Mouse (Mus musculus) limb, embryonic 15.5 days (tissue): ENCODE measurements around the gene Slc15a4. TPM values are rescaled to one million over a fixed set of nuclear protein-coding genes. Genes with fewer than 3 reads are reported as not detected.
A peak's percentile ranks its signal among the peaks of the same experiment; 100 is the strongest.

ENCODE experiments used
- ATAC-seq: fragments of 200-750 bp; cut with Nextera tagmentation; 2 replicates; pipeline ENCODE4 v1.8.0; 2017; ENCODE audit warnings: low read depth, moderate TSS enrichment; ENCODE audit not compliant: insufficient number of reproducible peaks, low FRiP score, low TSS enrichment
- H3K27ac ChIP-seq: fragments of 300-500 bp; sonication (generic); 2 replicates; pipeline ENCODE4 v1.5.1; 2015; ENCODE audit warnings: moderate library complexity, mild to moderate bottlenecking, inconsistent platforms
- H3K27me3 ChIP-seq: fragments of 300-500 bp; sonication (generic); 2 replicates; pipeline ENCODE4 v1.6.1; 2015; ENCODE audit warnings: inconsistent platforms
- H3K36me3 ChIP-seq: fragments of 300-500 bp; sonication (generic); 2 replicates; pipeline ENCODE4 v1.6.1; 2015; ENCODE audit warnings: inconsistent platforms
- H3K4me1 ChIP-seq: fragments of 300-500 bp; sonication (generic); 2 replicates; pipeline ENCODE4 v1.6.1; 2015; ENCODE audit warnings: inconsistent platforms
- H3K4me2 ChIP-seq: fragments of 300-500 bp; sonication (generic); 2 replicates; pipeline ENCODE4 v1.6.1; 2015; ENCODE audit warnings: mild to moderate bottlenecking, inconsistent platforms
- H3K4me3 ChIP-seq: fragments of 300-500 bp; sonication (generic); 2 replicates; pipeline ENCODE4 v1.5.1; 2015; ENCODE audit warnings: mild to moderate bottlenecking, inconsistent platforms
- H3K9ac ChIP-seq: fragments of 300-500 bp; sonication (generic); 2 replicates; pipeline ENCODE4 v1.6.1; 2015; ENCODE audit warnings: inconsistent platforms
- H3K9me3 ChIP-seq: fragments of 300-500 bp; sonication (generic); 2 replicates; pipeline ENCODE4 v1.6.1; 2016; ENCODE audit warnings: inconsistent platforms
- WGBS: fragments of 180-500 bp; shearing (Covaris S2); methylation state at CpG from one replicate; pipeline ENCODE4 v1.1.7; 2015; 5-methylcytosine and 5-hydroxymethylcytosine counted together
- polyA plus RNA-seq: library from polyadenylated mRNA; unstranded; fragments of >200 nt; fragmentation: Nextera tagmentation; extraction: Ambion mirVana; gene quantifications from 2 replicates; pipeline ENCODE4 v1.2.1, GENCODE M21; 2015

Gene Slc15a4
- 20.5 and 23.5 TPM in 2 replicates for polyA plus RNA-seq

- no peak for ATAC-seq
- no peaks in the 10 kb centered on the region for H3K9me3 ChIP-seq
- peak within 1 kb of the TSS; percentile 43 for H3K4me3 ChIP-seq
- under 1% methylated on average over 60 of the region's 62 CpGs for WGBS
- no peaks in the 10 kb centered on the region for H3K36me3 ChIP-seq
- H3K4me1 ChIP-seq: peaks cover 9% of the 10 kb centered on the region
- peak within 1 kb of the TSS; percentile 94 for H3K4me2 ChIP-seq
- peaks cover 19% of the 10 kb centered on the region for H3K27me3 ChIP-seq
- H3K27ac ChIP-seq: no peak within 1 kb of the TSS
- H3K9ac ChIP-seq: peak within 1 kb of the TSS; percentile 15; the same call in 1 of the 2 replicates
Measured at GRCm38 (mm10) chr5:127632167-127633145, at the start of gene Slc15a4, which contains the start of gene Glt1d1. TSS of gene Slc15a4 (minus strand) at chr5:127632897. TSS of gene Glt1d1 (plus strand) at chr5:127632262.

GRCm38 (mm10) chr5:127678501-127678900, 45.8 kb upstream of the Slc15a4 start:
- H3K36me3 ChIP-seq: no peaks in the 10 kb centered on the region
- no peaks in the 10 kb centered on the region for H3K4me1 ChIP-seq
- no peak overlapping the region for H3K9ac ChIP-seq
- no peak for ATAC-seq
- H3K4me3 ChIP-seq: no peak overlapping the region
- no peak overlapping the region for H3K4me2 ChIP-seq
- no peak overlapping the region for H3K27ac ChIP-seq
- no peaks in the 10 kb centered on the region for H3K27me3 ChIP-seq
- WGBS: 95% methylated on average over 5 of the region's 5 CpGs
- no peaks in the 10 kb centered on the region for H3K9me3 ChIP-seq

- H3K4me2 ChIP-seq: no peak overlapping the region
- H3K4me3 ChIP-seq: no peak overlapping the region
- 96% methylated on average over 2 of the region's 2 CpGs for WGBS
- no peaks in the 10 kb centered on the region for H3K36me3 ChIP-seq
- no peaks in the 10 kb centered on the region for H3K4me1 ChIP-seq
- H3K9me3 ChIP-seq: no peaks in the 10 kb centered on the region
- no peaks in the 10 kb centered on the region for H3K27me3 ChIP-seq
- H3K9ac ChIP-seq: no peak overlapping the region
- no peak overlapping the region for H3K27ac ChIP-seq
- ATAC-seq: no peak
Measured at GRCm38 (mm10) chr5:127677561-127677960, 44.9 kb upstream of the Slc15a4 start.

- no peaks in the 10 kb centered on the region for H3K9me3 ChIP-seq
- WGBS: 91% methylated on average over 8 of the region's 8 CpGs
- ATAC-seq: no peak
Measured at GRCm38 (mm10) chr5:127673913-127674312, 41.2 kb upstream of the Slc15a4 start.

GRCm38 (mm10) chr5:127660979-127661378, 28.3 kb upstream of the Slc15a4 start:
- no peaks in the 10 kb centered on the region for H3K27me3 ChIP-seq
- H3K4me1 ChIP-seq: no peaks in the 10 kb centered on the region
- 89% methylated on average over 5 of the region's 5 CpGs for WGBS
- H3K4me2 ChIP-seq: no peak overlapping the region
- no peak overlapping the region for H3K27ac ChIP-seq
- no peak overlapping the region for H3K9ac ChIP-seq
- H3K9me3 ChIP-seq: no peaks in the 10 kb centered on the region
- no peak for ATAC-seq
- no peaks in the 10 kb centered on the region for H3K36me3 ChIP-seq
- H3K4me3 ChIP-seq: no peak overlapping the region

More at GRCm38 (mm10) chr5:127673913-127674312, 41.2 kb upstream of the Slc15a4 start:
- no peak overlapping the region for H3K4me2 ChIP-seq
- H3K9ac ChIP-seq: no peak overlapping the region
- no peaks in the 10 kb centered on the region for H3K27me3 ChIP-seq
- H3K36me3 ChIP-seq: no peaks in the 10 kb centered on the region
- H3K4me1 ChIP-seq: no peaks in the 10 kb centered on the region
- H3K27ac ChIP-seq: no peak overlapping the region
- no peak overlapping the region for H3K4me3 ChIP-seq

- H3K9me3 ChIP-seq: no peaks in the 10 kb centered on the region
- H3K27me3 ChIP-seq: no peaks in the 10 kb centered on the region
- H3K4me2 ChIP-seq: no peak overlapping the region
- ATAC-seq: no peak
- H3K9ac ChIP-seq: no peak overlapping the region
- H3K4me3 ChIP-seq: no peak overlapping the region
- WGBS: 72% methylated on average over 5 of the region's 5 CpGs
- H3K27ac ChIP-seq: no peak overlapping the region
- H3K36me3 ChIP-seq: no peaks in the 10 kb centered on the region
- H3K4me1 ChIP-seq: no peaks in the 10 kb centered on the region
Measured at GRCm38 (mm10) chr5:127660267-127660666, 27.6 kb upstream of the Slc15a4 start.

GRCm38 (mm10) chr5:127659312-127659711, 26.6 kb upstream of the Slc15a4 start:
- Histone ChIP-seq H3K4me2 (no peak overlapping the region), H3K27ac (no peak overlapping the region), H3K9ac (no peak overlapping the region), H3K36me3 (no peaks in the 10 kb centered on the region), H3K27me3 (no peaks in the 10 kb centered on the region), H3K9me3 (no peaks in the 10 kb centered on the region), H3K4me3 (no peak overlapping the region), H3K4me1 (no peaks in the 10 kb centered on the region)
- no peak for ATAC-seq
- 91% methylated on average over 3 of the region's 3 CpGs for WGBS

GRCm38 (mm10) chr5:127658257-127658656, 25.6 kb upstream of the Slc15a4 start:
- Histone ChIP-seq H3K36me3 (no peaks in the 10 kb centered on the region), H3K27ac (no peak overlapping the region), H3K9me3 (no peaks in the 10 kb centered on the region), H3K4me3 (no peak overlapping the region), H3K4me1 (no peaks in the 10 kb centered on the region), H3K9ac (no peak overlapping the region), H3K27me3 (no peaks in the 10 kb centered on the region), H3K4me2 (no peak overlapping the region)
- no peak for ATAC-seq
- 87% methylated on average over 2 of the region's 2 CpGs for WGBS

GRCm38 (mm10) chr5:127649077-127649476, 16.4 kb upstream of the Slc15a4 start:
- H3K4me1 ChIP-seq: no peaks in the 10 kb centered on the region
- no peak overlapping the region for H3K9ac ChIP-seq
- no peaks in the 10 kb centered on the region for H3K27me3 ChIP-seq
- no peak overlapping the region for H3K4me3 ChIP-seq
- H3K9me3 ChIP-seq: no peaks in the 10 kb centered on the region
- H3K36me3 ChIP-seq: no peaks in the 10 kb centered on the region
- no peak for ATAC-seq
- no peak overlapping the region for H3K27ac ChIP-seq
- H3K4me2 ChIP-seq: no peak overlapping the region

- no peak for ATAC-seq
Measured at GRCm38 (mm10) chr5:127648046-127648445, 15.3 kb upstream of the Slc15a4 start.

GRCm38 (mm10) chr5:127641185-127641958, 8.7 kb upstream of the Slc15a4 start:
- 85% methylated on average over 15 of the region's 15 CpGs for WGBS
- no peaks in the 10 kb centered on the region for H3K9me3 ChIP-seq
- no peak overlapping the region for H3K27ac ChIP-seq
- H3K4me2 ChIP-seq: no peak overlapping the region
- no peak overlapping the region for H3K4me3 ChIP-seq
- no peak for ATAC-seq
- H3K9ac ChIP-seq: no peak overlapping the region
- no peaks in the 10 kb centered on the region for H3K4me1 ChIP-seq
- H3K36me3 ChIP-seq: no peaks in the 10 kb centered on the region
- H3K27me3 ChIP-seq: no peaks in the 10 kb centered on the region

More at GRCm38 (mm10) chr5:127648046-127648445, 15.3 kb upstream of the Slc15a4 start:
- H3K4me1 ChIP-seq: no peaks in the 10 kb centered on the region
- no peak overlapping the region for H3K9ac ChIP-seq
- H3K36me3 ChIP-seq: no peaks in the 10 kb centered on the region
- 68% methylated on average over 6 of the region's 6 CpGs for WGBS
- H3K9me3 ChIP-seq: no peaks in the 10 kb centered on the region
- H3K27me3 ChIP-seq: no peaks in the 10 kb centered on the region
- no peak overlapping the region for H3K4me2 ChIP-seq
- no peak overlapping the region for H3K27ac ChIP-seq
- H3K4me3 ChIP-seq: no peak overlapping the region

- Histone ChIP-seq H3K27me3 (no peaks in the 10 kb centered on the region), H3K4me3 (no peak overlapping the region), H3K4me1 (no peaks in the 10 kb centered on the region), H3K4me2 (no peak overlapping the region), H3K9me3 (no peaks in the 10 kb centered on the region), H3K36me3 (no peaks in the 10 kb centered on the region), H3K9ac (no peak overlapping the region), H3K27ac (no peak overlapping the region)
- WGBS: 88% methylated on average over 3 of the region's 3 CpGs
- no peak for ATAC-seq
Measured at GRCm38 (mm10) chr5:127640359-127640758, 7.7 kb upstream of the Slc15a4 start.
